Mouse (Mus musculus) gastrocnemius, postnatal 10 days (tissue): ENCODE data around the gene Rab3d. TPM values are rescaled to one million over a fixed set of nuclear protein-coding genes. Genes with fewer than 3 reads are reported as not detected.
"Not testable (repeated sequence)": the region's sequence is repeated elsewhere in the genome, so short reads cannot be mapped to it uniquely, and the experiment has no call there.

Experiments used
- DNase-seq: peaks from one replicate; pipeline ENCODE4 v3.0.0; 2021; ENCODE audit warnings: mixed read lengths
- total RNA-seq, 2 experiments: library from RNA; stranded (reverse); gene quantifications; 2 replicates each; pipeline ENCODE4 v1.2.3; 2021

Rab3d gene
- total RNA-seq, 2 experiments from 2014 or later = 5.4 to 6.2 TPM

DNA sequence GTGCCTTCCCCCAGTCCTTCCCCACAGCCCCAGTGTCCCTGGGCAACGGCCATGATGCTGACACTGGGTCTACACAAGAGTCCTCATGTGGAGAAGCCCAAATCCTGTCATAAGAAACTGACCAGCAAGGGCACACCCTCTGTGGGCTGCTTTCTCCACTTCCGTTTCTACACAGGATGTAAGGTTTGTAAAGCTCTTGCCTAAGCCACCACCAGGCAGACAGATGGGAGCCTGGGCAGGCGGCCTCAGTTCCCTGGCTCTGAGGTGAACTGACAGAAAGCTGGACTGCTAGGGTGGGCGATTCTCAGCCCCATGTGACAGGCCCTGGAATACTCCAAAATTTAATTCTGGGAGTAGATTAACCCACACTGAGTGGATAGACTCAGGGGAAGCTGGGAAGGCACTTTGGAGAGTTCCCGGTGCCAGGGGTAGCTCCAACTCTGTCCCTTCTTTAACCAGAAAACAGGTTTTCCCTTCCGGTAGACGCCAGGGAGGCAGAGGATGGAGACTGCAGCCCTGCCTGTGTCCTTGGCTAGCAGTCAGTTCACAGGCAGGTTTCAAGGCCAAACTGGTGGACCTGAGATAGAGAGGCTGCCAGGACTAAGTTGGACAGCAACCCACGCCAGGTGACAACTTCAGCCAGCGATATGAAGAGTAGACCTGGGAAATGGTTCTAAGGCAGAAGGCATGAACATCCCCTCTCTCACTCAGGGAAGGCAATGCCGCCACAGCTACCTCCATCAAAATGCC is 8.3 kb downstream of the Rab3d start:
- DNase-seq = no peak

DNA sequence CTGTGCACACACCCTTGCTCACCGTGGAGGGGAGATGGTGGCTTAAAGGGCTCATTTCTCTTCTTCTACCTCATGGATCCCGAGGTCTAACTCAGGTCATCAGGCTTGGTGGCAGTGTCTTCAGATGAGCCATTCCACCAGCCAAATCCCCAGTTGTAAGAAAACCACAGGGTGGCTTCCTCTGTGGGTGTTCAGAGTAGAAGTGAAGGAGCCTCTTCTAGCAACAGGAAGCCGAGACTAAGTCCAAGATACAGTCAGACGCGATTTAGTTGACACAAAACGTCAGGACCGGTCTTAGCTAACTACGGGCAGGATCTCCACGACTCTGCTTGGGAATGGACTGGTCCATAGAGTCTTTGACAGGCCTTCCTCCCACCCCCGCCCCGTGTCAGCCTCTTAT is 9.8 kb downstream of the Rab3d start:
- DNase-seq = no peak

DNA sequence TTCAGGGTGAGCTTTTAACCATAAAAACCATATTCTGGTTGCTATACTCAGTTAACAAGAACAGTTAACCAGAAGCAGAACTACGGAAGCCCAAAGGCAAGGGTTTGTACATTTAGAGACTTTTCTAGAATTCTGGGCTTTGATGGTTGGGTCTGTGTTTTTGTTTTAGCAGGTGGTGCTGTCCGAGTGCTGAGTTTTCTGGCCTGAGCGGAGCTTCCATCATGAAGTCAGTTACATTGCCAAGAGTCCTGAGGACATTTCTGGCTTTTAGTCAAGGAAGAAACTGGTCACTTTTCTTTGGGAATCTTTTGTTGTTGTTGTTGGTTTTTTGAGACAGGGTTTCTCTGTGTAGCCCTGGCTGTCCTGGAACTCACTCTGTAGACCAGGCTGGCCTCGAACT is 14.0 kb downstream of the Rab3d start:
- no peak for DNase-seq

- DNase-seq = peak; percentile 56
Observed at GRCm38 (mm10) chr9:21901223-21901820, 16.7 kb downstream of the Rab3d start.

DNA sequence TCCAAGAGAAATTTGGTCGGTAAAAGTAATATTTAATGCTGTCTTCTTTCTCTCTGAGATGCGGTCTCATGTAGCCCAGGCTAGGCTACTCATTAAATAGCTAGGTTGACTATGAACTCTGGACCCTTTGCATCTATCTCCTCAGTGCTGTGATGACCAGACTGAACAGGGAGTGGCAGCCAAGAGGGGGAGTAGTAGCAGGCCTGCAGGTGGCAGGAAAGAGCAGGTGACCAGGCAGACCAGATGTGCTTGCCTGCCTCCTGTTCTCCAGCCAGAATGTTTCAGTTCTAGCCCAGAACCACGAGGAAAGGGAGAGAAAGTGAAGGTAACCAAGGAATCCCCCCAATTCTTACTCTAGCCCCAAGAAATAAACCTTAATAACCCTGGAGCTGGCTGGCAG is 28.8 kb downstream of the Rab3d start:
- no peak for DNase-seq

- DNase-seq = no peak
Observed at GRCm38 (mm10) chr9:21876601-21877000, 41.4 kb downstream of the Rab3d start.

DNA sequence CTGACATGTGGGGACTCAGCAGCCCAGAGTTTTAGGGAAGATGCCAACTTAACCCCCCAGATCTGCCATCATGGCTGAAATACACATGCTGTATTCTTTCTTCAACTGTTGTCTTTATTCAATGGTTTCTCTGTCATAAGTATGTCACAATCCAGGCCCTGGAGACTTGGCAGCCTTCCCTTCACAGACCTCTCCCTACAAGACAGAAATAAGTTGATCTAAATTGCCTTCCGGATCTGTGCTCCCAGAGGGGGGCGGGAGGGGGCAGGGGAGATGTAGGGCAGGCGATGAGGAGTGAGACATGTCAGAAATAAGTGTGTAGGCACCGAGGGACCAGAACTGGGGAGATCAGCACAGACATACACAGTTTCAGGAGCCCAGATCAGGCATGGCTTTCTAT is 45.8 kb downstream of the Rab3d start:
- DNase-seq = no peak

DNA sequence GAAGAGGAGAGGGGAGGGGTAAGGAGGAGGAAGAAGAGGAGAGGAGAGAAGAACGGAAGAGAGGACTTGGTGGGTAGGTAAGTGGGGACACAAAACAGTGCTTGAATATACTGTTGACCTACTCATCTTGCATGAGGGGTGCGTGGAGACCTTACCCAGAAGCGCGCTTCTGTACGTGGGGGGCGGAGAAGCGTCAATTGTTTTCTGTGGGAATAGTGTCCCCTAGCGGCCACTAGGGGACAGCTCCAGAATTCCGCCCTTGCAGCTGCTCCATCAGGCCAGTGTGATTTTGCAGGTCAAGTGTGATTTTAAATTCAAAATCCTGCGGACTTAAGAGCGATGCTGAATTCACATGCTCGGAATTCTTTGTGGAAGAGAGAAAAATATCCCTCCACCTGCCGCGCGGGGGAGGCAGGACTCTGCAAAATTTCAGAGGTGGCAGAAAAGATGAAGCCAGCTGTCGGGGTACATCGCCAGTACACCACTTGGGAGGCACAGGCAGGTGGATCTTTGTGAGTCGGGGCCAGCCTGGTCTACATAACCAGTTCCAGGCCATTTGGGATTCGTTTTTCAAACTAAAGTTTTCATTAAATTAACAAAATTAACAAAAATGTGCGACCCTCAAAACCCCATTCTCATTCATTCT is 47.0 kb downstream of the Rab3d start:
- DNase-seq = peak; percentile 59

- DNase-seq = peak; percentile 71
Observed at GRCm38 (mm10) chr9:21869290-21869689, 48.7 kb downstream of the Rab3d start.

- DNase-seq = no peak
Observed at GRCm38 (mm10) chr9:21867726-21868125, 50.3 kb downstream of the Rab3d start.

DNA sequence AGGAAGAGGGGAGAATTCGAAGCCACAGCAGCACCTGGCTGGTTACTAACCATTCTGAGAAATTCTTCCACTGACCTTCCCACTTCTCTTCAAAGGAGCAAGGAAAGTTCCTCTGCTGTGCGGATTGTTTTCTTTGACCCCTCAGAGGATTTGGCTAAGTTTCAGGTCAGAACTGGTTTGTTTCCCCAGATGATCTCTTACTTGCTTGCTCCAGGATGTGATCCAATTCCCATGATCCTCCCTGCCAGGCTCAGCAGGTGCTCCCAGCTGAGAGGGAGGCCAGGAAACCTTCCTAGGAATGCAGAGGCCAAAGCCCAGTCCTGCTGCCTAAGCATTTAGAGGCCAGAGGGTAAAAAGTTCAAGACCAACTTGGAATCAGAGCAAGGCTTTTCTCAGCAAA is 51.4 kb downstream of the Rab3d start:
- no peak for DNase-seq

- no peak for DNase-seq
Observed at GRCm38 (mm10) chr9:21865673-21866398, 52.2 kb downstream of the Rab3d start.

- DNase-seq = no peak
Observed at GRCm38 (mm10) chr9:21862181-21862580, 55.8 kb downstream of the Rab3d start.

GRCm38 (mm10) chr9:21860349-21860748 is 57.6 kb downstream of the Rab3d start:
- DNase-seq = not testable (repeated sequence)

DNA sequence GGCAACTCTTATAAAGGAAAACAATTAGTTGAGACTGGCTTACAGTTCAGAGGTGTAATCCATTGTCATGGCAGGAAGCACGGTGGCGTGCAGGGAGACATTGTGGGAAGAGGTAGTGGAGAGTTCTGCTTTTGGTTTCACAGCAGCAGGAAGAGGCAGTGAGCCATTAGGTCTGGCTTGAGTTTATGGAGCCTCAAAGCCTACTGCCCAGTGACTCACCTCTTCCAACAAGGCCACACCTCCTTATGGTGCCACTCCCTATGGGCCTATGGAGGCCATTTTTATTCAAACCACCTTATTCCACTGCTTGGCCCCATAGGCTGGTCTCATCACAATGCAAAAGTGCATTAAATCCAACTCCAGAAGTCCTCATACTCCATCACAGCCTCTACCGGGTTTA is 58.4 kb downstream of the Rab3d start:
- DNase-seq = no peak

DNA sequence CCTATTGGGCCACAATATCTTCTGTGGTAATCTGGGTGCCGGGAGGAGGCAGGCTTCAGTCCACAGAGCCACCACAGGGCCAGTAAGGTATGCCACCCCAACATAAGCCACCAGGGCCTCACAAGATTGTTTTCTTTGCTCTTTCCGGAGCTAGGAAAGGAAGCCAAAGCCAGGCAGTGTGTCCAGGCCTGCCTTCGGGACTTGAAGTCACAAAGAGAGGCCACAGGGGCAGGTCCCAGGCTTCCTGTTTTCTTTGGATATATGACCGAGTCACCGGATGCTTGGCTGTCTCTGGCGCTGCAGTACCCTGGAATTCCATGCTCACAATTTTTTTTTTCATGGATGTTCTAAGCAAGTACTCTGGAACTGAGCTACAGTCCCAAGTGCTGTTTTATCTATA is 59.9 kb downstream of the Rab3d start:
- no peak for DNase-seq

- DNase-seq = no peak
Observed at GRCm38 (mm10) chr9:21857501-21857900, 60.5 kb downstream of the Rab3d start.

Other genes with a start within 250 kb of the Rab3d start
- 10 to 100 TPM; 11.4 to 11.8 TPM for gene Ldlr, start 194.7 kb downstream of the Rab3d start, total RNA-seq
- gene Spc24, start 157.9 kb downstream of the Rab3d start, total RNA-seq = 1 to 10 TPM; 6.1 to 7.3 TPM
- 10 to 100 TPM; 27.4 to 31.6 TPM for gene Kank2, start 119.4 kb downstream of the Rab3d start, total RNA-seq
- gene Angptl8, start 82.7 kb downstream of the Rab3d start, total RNA-seq = under 1 TPM in 1 of 2 experiments, not detected in 1; 0.43 TPM
- 10 to 100 TPM; 26.9 to 32.9 TPM for gene Dock6, start 65.6 kb downstream of the Rab3d start, total RNA-seq
- under 1 TPM; 0.45 to 0.97 TPM for gene Ccdc159, start 9.3 kb upstream of the Rab3d start, total RNA-seq
- 10 to 100 TPM; 13.0 to 16.9 TPM for gene Tmem205, start 9.4 kb upstream of the Rab3d start, total RNA-seq
- gene Plppr2, start 18.8 kb upstream of the Rab3d start, total RNA-seq = 1 to 10 TPM; 2.3 to 3.3 TPM
- gene Swsap1, start 37.6 kb upstream of the Rab3d start, total RNA-seq = 1 to 10 TPM; 3.1 to 3.6 TPM
- 1 to 10 TPM; 3.8 to 5.5 TPM for gene Epor, start 45.3 kb upstream of the Rab3d start, total RNA-seq
- under 1 TPM; 0.47 to 0.75 TPM for gene Rgl3, start 71.3 kb upstream of the Rab3d start, total RNA-seq
- not detected for gene Ccdc151, start 84.4 kb upstream of the Rab3d start, total RNA-seq
- 10 to 100 TPM; 35.4 to 41.7 TPM for gene Prkcsh, start 84.6 kb upstream of the Rab3d start, total RNA-seq
- under 1 TPM; 0.28 to 0.41 TPM for gene Elavl3, start 133.8 kb upstream of the Rab3d start, total RNA-seq
- not detected for gene Gm49318, start 153.1 kb upstream of the Rab3d start, total RNA-seq
- 1 to 10 TPM; 3.1 to 4.6 TPM for gene Zfp653, start 153.2 kb upstream of the Rab3d start, total RNA-seq
- gene Ecsit, start 167.2 kb upstream of the Rab3d start, total RNA-seq = 10 to 100 TPM; 51.8 to 58.5 TPM
- gene Cnn1, start 181.0 kb upstream of the Rab3d start, total RNA-seq = 1 to 10 TPM; 4.4 to 5.5 TPM
- gene Elof1, start 199.0 kb upstream of the Rab3d start, total RNA-seq = 10 to 100 TPM; 33.4 to 39.7 TPM
- 100 to 1,000 TPM in 1 of 2 experiments, 1 to 10 TPM in 1; 1.4 to 124 TPM for gene Acp5, start 217.5 kb upstream of the Rab3d start, total RNA-seq
- gene Pigyl, start 238.7 kb upstream of the Rab3d start, total RNA-seq = 10 to 100 TPM; 34.4 to 34.7 TPM